Mouse (Mus musculus) MEL (cell line): Measurements from ENCODE around the gene Tnnc1. TPM values are rescaled to one million over a fixed set of nuclear protein-coding genes. Genes with fewer than 3 reads are reported as not detected.

Experiments
- DNase-seq: peaks from one replicate; pipeline ENCODE4 v3.0.0; 2011; ENCODE audit warnings: low read depth, low spot score
- H3K27ac ChIP-seq: 2 replicates; pipeline ENCODE4 v1.5.1; 2012; ENCODE audit warnings: low read depth, mild to moderate bottlenecking, control low read depth, low read length, moderate library complexity; ENCODE audit not compliant: control insufficient read depth
- H3K27me3 ChIP-seq, 2 experiments: fragments of 150-350 bp in 1 of 2; sonication (generic) in 1 of 2; 2 replicates each; pipeline ENCODE4 v1.6.1; 2012; ENCODE audit warnings: low read length in 2 of 2, mild to moderate bottlenecking in 2 of 2, improper control_type of control experiment in 1 of 2, moderate library complexity in 1 of 2; ENCODE audit not compliant: insufficient read depth in 2 of 2, control insufficient read depth in 1 of 2
- H3K36me3 ChIP-seq, 2 experiments: 2 replicates each; pipeline ENCODE4 v1.6.1; 2012 to 2014; ENCODE audit warnings: low read length in 2 of 2, improper control_type of control experiment in 1 of 2, inconsistent platforms in 1 of 2, mild to moderate bottlenecking in 1 of 2; ENCODE audit not compliant: insufficient read depth in 2 of 2, control insufficient read depth in 1 of 2
- H3K4me1 ChIP-seq, 2 experiments: fragments of 150-350 bp in 1 of 2; sonication (generic) in 1 of 2; 2 replicates each; pipeline ENCODE4 v1.6.1; 2012; ENCODE audit warnings: low read length in 2 of 2, improper control_type of control experiment in 1 of 2, mild to moderate bottlenecking in 1 of 2; ENCODE audit not compliant: insufficient read depth in 2 of 2, control insufficient read depth in 1 of 2
- H3K4me3 ChIP-seq, 2 experiments: fragments of 150-350 bp in 1 of 2; sonication (generic) in 1 of 2; 2 replicates each; pipeline ENCODE4 v1.5.1; 2012; ENCODE audit warnings: low read depth in 2 of 2, low read length in 2 of 2, mild to moderate bottlenecking in 2 of 2, moderate library complexity in 2 of 2, control low read depth in 1 of 2, improper control_type of control experiment in 1 of 2; ENCODE audit not compliant: control insufficient read depth in 1 of 2, insufficient read depth in 1 of 2
- H3K79me2 ChIP-seq: 2 replicates; pipeline ENCODE4 v1.6.1; 2012; ENCODE audit warnings: mild to moderate bottlenecking, low read length, moderate library complexity; ENCODE audit not compliant: control insufficient read depth, poor library complexity, insufficient read depth
- H3K9ac ChIP-seq: 2 replicates; pipeline ENCODE4 v1.6.1; 2012; ENCODE audit warnings: low read depth, mild to moderate bottlenecking, control low read depth, low read length, moderate library complexity; ENCODE audit not compliant: control insufficient read depth, poor library complexity, severe bottlenecking
- H3K9me3 ChIP-seq: fragments of 150-350 bp; sonication (generic); replicated peaks from 2 replicates; pipeline ENCODE4 v1.6.1; 2012; ENCODE audit warnings: mild to moderate bottlenecking, low read length, improper control_type of control experiment, moderate library complexity; ENCODE audit not compliant: insufficient read depth
- CHD1 ChIP-seq: IDR thresholded peaks from 2 replicates; pipeline ENCODE4 v1.6.1; 2012; ENCODE audit warnings: low read depth, mild to moderate bottlenecking, inconsistent platforms, low read length, improper control_type of control experiment
- CHD2 ChIP-seq: IDR thresholded peaks from 2 replicates; pipeline ENCODE4 v1.6.1; 2011; ENCODE audit warnings: low read length, improper control_type of control experiment
- E2F4 ChIP-seq: IDR thresholded peaks from 2 replicates; pipeline ENCODE4 v1.6.1; 2011; ENCODE audit warnings: low read depth, low read length, improper control_type of control experiment, borderline replicate concordance
- ELF1 ChIP-seq: IDR thresholded peaks from 2 replicates; pipeline ENCODE4 v1.6.1; 2014; ENCODE audit warnings: low read depth, mild to moderate bottlenecking, inconsistent platforms, low read length, improper control_type of control experiment, moderate library complexity
- ETS1 ChIP-seq: IDR thresholded peaks from 2 replicates; pipeline ENCODE4 v1.6.1; 2012; ENCODE audit warnings: low read depth, mild to moderate bottlenecking, inconsistent platforms, low read length, improper control_type of control experiment, moderate library complexity
- GABPA ChIP-seq: IDR thresholded peaks from 2 replicates; pipeline ENCODE4 v1.6.1; 2012; ENCODE audit warnings: low read depth, mild to moderate bottlenecking, inconsistent platforms, low read length, improper control_type of control experiment, moderate library complexity
- GATA1 ChIP-seq: IDR thresholded peaks from 2 replicates; pipeline ENCODE4 v1.6.1; 2011; ENCODE audit warnings: low read depth, low read length, improper control_type of control experiment
- HCFC1 ChIP-seq: IDR thresholded peaks from 2 replicates; pipeline ENCODE4 v1.6.1; 2012; ENCODE audit warnings: low read depth, mild to moderate bottlenecking, inconsistent platforms, low read length, improper control_type of control experiment, moderate library complexity
- JUND ChIP-seq: IDR thresholded peaks from 2 replicates; pipeline ENCODE4 v1.6.1; 2011; ENCODE audit warnings: low read depth, mild to moderate bottlenecking, improper control_type of control experiment, low read length
- KAT2A ChIP-seq: conservative IDR thresholded peaks from 2 replicates; pipeline ENCODE4 v1.6.1; 2012; ENCODE audit warnings: low read depth, low read length, improper control_type of control experiment, inconsistent platforms
- MEF2A ChIP-seq: IDR thresholded peaks from 2 replicates; pipeline ENCODE4 v1.6.1; 2014; ENCODE audit warnings: low read depth, mild to moderate bottlenecking, inconsistent platforms, low read length, improper control_type of control experiment; ENCODE audit not compliant: poor library complexity, insufficient replicate concordance, severe bottlenecking; ENCODE audit errors: extremely low read depth
- MXI1 ChIP-seq: IDR thresholded peaks from 2 replicates; pipeline ENCODE4 v1.6.1; 2011; ENCODE audit warnings: mild to moderate bottlenecking, low read depth, low read length, improper control_type of control experiment
- MYC ChIP-seq: IDR thresholded peaks from 2 replicates; pipeline ENCODE4 v1.6.1; 2011; ENCODE audit warnings: low read depth, mild to moderate bottlenecking, low read length, improper control_type of control experiment, moderate library complexity
- NRF1 ChIP-seq: IDR thresholded peaks from 2 replicates; pipeline ENCODE4 v1.6.1; 2014; ENCODE audit warnings: low read depth, mild to moderate bottlenecking, inconsistent platforms, low read length, improper control_type of control experiment, moderate library complexity; ENCODE audit not compliant: poor library complexity, insufficient read depth, severe bottlenecking
- POLR2AphosphoS2 ChIP-seq: IDR thresholded peaks from 2 replicates; pipeline ENCODE4 v1.6.1; 2011; ENCODE audit warnings: low read length, improper control_type of control experiment
- POLR2AphosphoS5 ChIP-seq: IDR thresholded peaks from 2 replicates; pipeline ENCODE4 v1.6.1; 2012; ENCODE audit warnings: low read depth, borderline replicate concordance, mild to moderate bottlenecking, inconsistent platforms, low read length, moderate library complexity, mixed read lengths
- RCOR1 ChIP-seq: IDR thresholded peaks from 2 replicates; pipeline ENCODE4 v1.6.1; 2012; ENCODE audit warnings: low read depth, mild to moderate bottlenecking, inconsistent platforms, low read length, improper control_type of control experiment
- SIN3A ChIP-seq: IDR thresholded peaks from 2 replicates; pipeline ENCODE4 v1.6.1; 2012; ENCODE audit warnings: low read length, improper control_type of control experiment, inconsistent platforms
- SMC3 ChIP-seq: IDR thresholded peaks from 2 replicates; pipeline ENCODE4 v1.6.1; 2011; ENCODE audit warnings: low read depth, low read length, improper control_type of control experiment
- TAL1 ChIP-seq: IDR thresholded peaks from 2 replicates; pipeline ENCODE4 v1.6.1; 2012; ENCODE audit warnings: mild to moderate bottlenecking, inconsistent platforms, low read length, moderate library complexity, mixed read lengths
- TBP ChIP-seq: IDR thresholded peaks from 2 replicates; pipeline ENCODE4 v1.8.0; 2011; ENCODE audit warnings: low read depth, low read length, improper control_type of control experiment
- USF1 ChIP-seq: IDR thresholded peaks from 2 replicates; pipeline ENCODE4 v1.6.1; 2014; ENCODE audit warnings: low read depth, mild to moderate bottlenecking, inconsistent platforms, low read length, improper control_type of control experiment, moderate library complexity
- USF2 ChIP-seq, 2 experiments: IDR thresholded peaks; 2 replicates each; pipeline ENCODE4 v1.6.1; 2011 to 2012; ENCODE audit warnings: improper control_type of control experiment in 2 of 2, low read length in 2 of 2, borderline replicate concordance in 1 of 2, inconsistent platforms in 1 of 2, low read depth in 1 of 2, mild to moderate bottlenecking in 1 of 2; ENCODE audit not compliant: insufficient read depth in 1 of 2
- ZC3H11A ChIP-seq: IDR thresholded peaks from 2 replicates; pipeline ENCODE4 v1.6.1; 2012; ENCODE audit warnings: low read depth, mild to moderate bottlenecking, inconsistent platforms, low read length, improper control_type of control experiment
- ZKSCAN1 ChIP-seq: IDR thresholded peaks from 2 replicates; pipeline ENCODE4 v1.6.1; 2012; ENCODE audit warnings: low read depth, mild to moderate bottlenecking, inconsistent platforms, low read length, improper control_type of control experiment, moderate library complexity
- ZMIZ1 ChIP-seq: IDR thresholded peaks from 2 replicates; pipeline ENCODE4 v1.6.1; 2012; ENCODE audit warnings: low read depth, mild to moderate bottlenecking, inconsistent platforms, low read length, improper control_type of control experiment, moderate library complexity
- polyA plus RNA-seq, 2 experiments: library from polyadenylated mRNA; stranded (reverse) in 1 of 2; unstranded in 1 of 2; fragments of >175 nt in 1 of 2; fragments of >200 nt in 1 of 2; gene quantifications; 2 replicates each; pipeline versions ENCODE4 v1.2.1 to v1.2.4; 2012; ENCODE audit warnings: low replicate concordance in 2 of 2, low read depth in 1 of 2; ENCODE audit not compliant: insufficient read length in 2 of 2, insufficient read depth in 1 of 2, missing spikeins in 1 of 2
- total RNA-seq: library from RNA; depleted of rRNA; stranded (reverse); fragments of 300-350 nt; gene quantifications from 2 replicates; pipeline ENCODE4 v1.2.3, GENCODE M21; 2012

The Tnnc1 gene
- total and polyA plus RNA-seq, 3 experiments = 0.19 TPM; not detected in 2

DNA sequence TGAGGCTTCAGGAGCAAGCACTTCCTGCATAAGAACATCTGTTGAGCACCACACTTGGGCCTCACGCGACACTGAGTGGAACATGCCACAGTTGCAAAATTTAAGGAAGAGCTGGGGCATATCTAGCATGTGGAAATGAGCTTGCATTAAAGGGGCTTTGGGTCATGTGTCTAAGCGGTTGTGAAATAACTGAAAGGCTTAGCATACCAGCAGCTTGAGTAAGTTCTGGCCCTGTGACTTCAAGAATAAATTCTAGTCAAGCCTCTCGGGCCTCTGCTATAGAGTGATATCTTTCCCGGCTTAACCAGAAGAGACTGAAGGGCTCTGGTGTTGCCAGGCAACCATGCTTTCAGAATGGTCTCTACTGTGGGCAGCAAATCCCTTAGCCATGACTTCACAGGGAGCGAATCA lies 19.3 kb upstream of the Tnnc1 start:
- Histone ChIP-seq H3K27me3 (no peaks in the 10 kb centered on the region), H3K36me3 (peaks cover 0 to 30% of the 10 kb centered on the region in 2 experiments; a peak in 2 of 4 replicates), H3K9ac (no peak overlapping the region), H3K9me3 (no peaks in the 10 kb centered on the region), H3K4me3 (no peak overlapping the region), H3K4me1 (no peaks in the 10 kb centered on the region), H3K27ac (no peak overlapping the region), H3K79me2 (no peaks in the 10 kb centered on the region)
- no peak for TF ChIP-seq ETS1
- TF ChIP-seq JUND = no peak
- TF ChIP-seq GABPA = no peak
- TF ChIP-seq TBP = no peak
- TF ChIP-seq SMC3 = no peak
- TF ChIP-seq MXI1 = no peak
- TF ChIP-seq ZKSCAN1 = no peak
- TF ChIP-seq USF1 = no peak
- no peak for TF ChIP-seq CHD1
- no peak for TF ChIP-seq USF2 (IDR thresholded peaks at IDR 0.05; ENCODE audit: borderline replicate concordance in 1 of 2, insufficient read depth in 1 of 2, low read depth in 1 of 2, low read length in 2 of 2)
- no peak for TF ChIP-seq MEF2A
- TF ChIP-seq E2F4 = no peak
- TF ChIP-seq HCFC1 = no peak
- no peak for TF ChIP-seq RCOR1
- no peak for TF ChIP-seq POLR2AphosphoS2
- TF ChIP-seq SIN3A = no peak
- no peak for DNase-seq

DNA sequence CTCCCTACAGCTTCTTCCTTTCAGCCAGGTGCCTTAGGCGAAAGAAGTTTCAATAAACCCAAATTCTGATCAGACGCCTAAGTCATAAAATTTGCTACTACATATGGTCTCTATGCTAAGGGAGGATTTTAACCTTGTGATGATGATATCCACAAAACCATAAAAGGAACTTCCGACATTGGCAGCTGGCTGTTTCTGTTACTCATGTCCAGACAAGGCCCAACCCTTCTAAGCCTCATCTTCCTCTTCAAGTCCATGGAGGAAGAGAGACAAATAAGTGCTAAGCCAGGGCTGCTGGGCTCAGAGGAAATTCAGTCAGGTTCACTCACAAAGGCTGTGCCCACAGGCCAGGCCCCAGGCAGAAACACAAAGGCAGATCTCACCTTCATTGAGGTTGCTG lies 18.8 kb upstream of the Tnnc1 start:
- Histone ChIP-seq H3K9me3 (no peaks in the 10 kb centered on the region), H3K9ac (no peak overlapping the region), H3K36me3 (peaks cover 0 to 28% of the 10 kb centered on the region in 2 experiments; a peak in 2 of 4 replicates), H3K4me1 (no peaks in the 10 kb centered on the region), H3K27ac (no peak overlapping the region), H3K79me2 (no peaks in the 10 kb centered on the region), H3K4me3 (no peak overlapping the region), H3K27me3 (no peaks in the 10 kb centered on the region)
- no peak for TF ChIP-seq MEF2A
- TF ChIP-seq MYC = no peak
- TF ChIP-seq ZMIZ1 = no peak
- no peak for TF ChIP-seq ELF1
- TF ChIP-seq CHD2 = no peak
- no peak for TF ChIP-seq ZC3H11A
- no peak for TF ChIP-seq USF2 (IDR thresholded peaks at IDR 0.05; ENCODE audit: borderline replicate concordance in 1 of 2, insufficient read depth in 1 of 2, low read depth in 1 of 2, low read length in 2 of 2)
- TF ChIP-seq KAT2A = no peak
- TF ChIP-seq GATA1 = no peak
- TF ChIP-seq MXI1 = no peak
- TF ChIP-seq POLR2AphosphoS2 = no peak
- no peak for TF ChIP-seq NRF1
- no peak for TF ChIP-seq SIN3A
- TF ChIP-seq JUND = no peak
- TF ChIP-seq TAL1 = no peak
- no peak for TF ChIP-seq E2F4
- no peak for TF ChIP-seq POLR2AphosphoS5
- no peak for DNase-seq
